Mouse (Mus musculus) brain, embryonic 14.5 days (tissue): ENCODE results near the gene Oxt.

Experiments used
- CTCF ChIP-seq: fragments of 200-500 bp; IDR thresholded peaks from 2 replicates; pipeline ENCODE4 v1.5.1; 2012; ENCODE audit warnings: inconsistent platforms, mild to moderate bottlenecking, moderate library complexity, borderline replicate concordance; ENCODE audit not compliant: insufficient read depth, insufficient read length; ENCODE audit errors: extremely low read depth
- POLR2A ChIP-seq: fragments of 200-500 bp; IDR thresholded peaks from 2 replicates; pipeline ENCODE4 v1.6.1; 2012; ENCODE audit warnings: mild to moderate bottlenecking, inconsistent platforms, borderline replicate concordance; ENCODE audit not compliant: poor library complexity, insufficient read depth, insufficient read length, severe bottlenecking; ENCODE audit errors: extremely low read depth

DNA sequence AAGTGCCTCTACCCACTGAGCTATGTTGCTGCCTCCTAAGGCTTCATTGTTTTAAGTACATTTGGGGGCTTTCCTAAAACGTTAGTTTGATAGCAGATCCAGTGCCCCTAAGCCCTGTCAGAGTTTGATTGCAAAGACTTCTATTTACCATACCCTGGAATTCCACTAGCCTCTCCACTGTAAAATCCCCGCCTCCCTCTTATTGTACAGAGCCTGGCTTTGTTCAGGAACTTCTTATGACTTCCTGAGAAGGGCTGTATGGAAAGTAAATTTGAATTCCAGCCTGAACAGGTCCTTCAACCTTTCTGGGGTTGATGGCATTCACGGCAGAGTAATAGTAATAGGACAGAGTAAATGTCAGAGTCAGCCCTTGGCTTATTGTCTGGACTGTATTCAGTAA is 39.1 kb upstream of the Oxt start:
- TF ChIP-seq CTCF (no peak), POLR2A (no peak)
